Mouse (Mus musculus) adrenal gland, adult 18-20 months (tissue): ENCODE data around the gene Rnf150. TPM values are rescaled to one million over a fixed set of nuclear protein-coding genes. Genes with fewer than 3 reads are reported as not detected.
A peak's percentile ranks its signal among the peaks of the same experiment; 100 is the strongest.

Experiments used
- DNase-seq, 2 experiments: peaks; one replicate each; pipeline ENCODE4 v3.0.0; 2021 to 2022; ENCODE audit warnings: low spot score in 2 of 2
- total RNA-seq, 2 experiments: library from RNA; stranded (reverse); gene quantifications; 1 replicate in 1 of 2; 2 replicates in 1 of 2; pipeline ENCODE4 v1.2.3; 2021

Gene Rnf150
- total RNA-seq, 2 experiments from 2014 or later = 14.8 to 16.3 TPM

DNA sequence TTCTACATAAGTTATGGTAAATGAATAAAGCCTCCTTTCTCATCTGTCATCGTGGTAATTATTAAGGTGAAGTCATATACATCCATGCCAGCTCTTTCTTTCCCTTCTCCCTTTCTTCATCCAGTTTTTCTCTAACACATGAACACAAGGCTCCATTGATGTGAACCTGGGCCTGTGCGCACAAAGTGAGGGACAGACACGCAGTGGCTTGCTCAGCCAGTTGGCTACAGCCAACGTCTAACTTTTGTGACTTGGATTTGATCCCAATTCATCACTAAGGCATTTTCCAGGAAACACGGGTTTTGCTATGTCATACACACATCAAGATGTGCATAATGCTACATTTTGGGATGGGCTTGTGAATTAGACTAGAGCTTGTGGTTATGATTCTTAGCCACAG is 146.3 kb downstream of the Rnf150 start:
- no peak for DNase-seq

DNA sequence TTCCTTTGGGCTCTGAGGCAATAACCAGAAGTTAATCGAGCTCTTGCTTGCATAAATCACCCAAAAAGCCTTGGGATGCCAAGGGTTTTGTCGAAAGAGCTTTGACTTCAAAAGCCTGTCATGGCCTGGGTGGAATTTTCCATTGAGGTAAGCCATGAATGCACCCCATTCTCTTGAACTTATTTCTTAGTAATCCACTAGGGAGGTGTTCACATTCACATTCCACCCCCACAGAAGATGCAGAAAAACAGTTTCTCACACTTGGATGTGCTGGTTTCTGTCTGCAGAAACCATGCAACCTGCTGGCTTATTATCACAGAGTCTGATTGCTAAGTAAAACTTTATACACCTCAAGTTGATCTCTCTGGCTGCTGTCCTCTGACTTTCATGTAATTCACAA is 148.1 kb downstream of the Rnf150 start:
- DNase-seq = peak in 1 of 2 experiments; percentile 40

DNA sequence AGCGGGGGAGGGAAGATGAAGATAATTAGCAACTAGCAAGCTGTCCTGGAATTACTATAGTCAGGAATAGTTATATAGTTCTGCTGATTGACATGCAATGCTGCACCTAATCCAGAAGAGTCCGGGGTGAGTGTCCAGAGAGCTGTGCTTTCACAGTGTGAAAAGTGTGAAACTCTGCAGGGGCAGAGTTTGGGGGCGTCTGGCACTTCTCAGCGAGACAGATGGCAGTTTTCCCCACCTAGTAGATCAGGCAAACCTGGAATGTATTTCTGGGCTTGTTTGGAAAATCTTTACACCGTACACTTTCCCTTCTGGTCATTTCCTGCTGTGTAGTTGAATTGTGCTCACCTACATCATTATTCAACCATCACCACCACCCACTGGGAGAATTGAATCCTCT is 148.6 kb downstream of the Rnf150 start:
- no peak for DNase-seq

DNA sequence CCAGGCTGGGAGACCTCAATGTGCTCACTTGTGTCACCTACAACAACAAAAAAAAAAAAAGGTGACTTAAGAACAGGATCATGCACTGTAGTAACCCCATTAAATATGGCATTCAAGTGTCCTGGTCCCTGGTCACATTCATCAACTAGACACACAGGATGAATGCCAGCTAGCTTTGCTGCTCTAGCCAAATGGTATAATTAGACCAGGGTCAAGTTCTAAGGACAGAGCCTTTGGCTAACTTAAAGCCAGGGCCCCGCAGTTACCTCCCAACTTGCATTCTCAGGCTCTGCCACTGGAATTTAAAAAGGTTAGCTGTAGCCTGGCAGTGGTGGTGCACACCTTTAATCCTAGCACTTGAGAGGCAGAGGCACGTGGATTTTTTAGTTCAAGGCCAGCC is 165.1 kb downstream of the Rnf150 start:
- no peak for DNase-seq

DNA sequence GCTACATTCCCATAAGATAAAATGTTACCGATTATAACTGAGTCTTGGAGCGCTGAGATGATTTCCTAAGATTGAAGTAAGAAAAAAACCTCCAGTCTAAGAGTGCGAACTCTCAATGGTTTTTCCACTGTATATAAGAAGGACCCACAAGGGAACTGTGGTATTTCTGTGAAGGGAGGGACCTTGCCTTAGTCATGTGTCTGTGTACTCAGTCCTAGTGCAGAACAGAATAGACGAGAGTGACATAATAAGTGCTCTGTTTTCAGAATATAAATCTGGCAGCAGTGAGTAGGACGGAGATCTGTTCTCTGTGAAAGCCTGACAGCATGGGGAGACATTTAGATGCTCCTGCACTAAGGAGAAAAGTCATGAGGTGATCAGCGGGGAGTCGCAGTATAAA is 169.6 kb downstream of the Rnf150 start:
- no peak for DNase-seq

DNA sequence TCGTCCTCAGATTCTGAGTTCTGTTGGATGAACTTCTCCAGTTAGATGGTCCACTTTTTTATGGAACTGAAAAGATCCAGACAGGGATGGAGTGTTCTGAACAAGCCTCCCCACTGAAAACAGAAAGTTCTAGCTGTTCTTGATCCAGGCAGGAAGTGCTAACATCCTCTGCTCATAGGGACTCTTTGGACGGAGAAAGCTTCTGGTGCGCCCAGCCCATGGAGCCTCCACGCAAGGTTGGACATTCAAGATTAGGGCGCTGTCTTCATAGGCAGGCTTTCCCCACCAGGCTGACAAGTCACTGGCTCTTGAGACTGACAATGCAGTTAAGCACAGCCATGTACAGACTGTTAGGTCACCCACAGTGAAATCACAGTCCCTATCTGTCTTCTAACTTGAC is 172.0 kb downstream of the Rnf150 start:
- no peak for DNase-seq

DNA sequence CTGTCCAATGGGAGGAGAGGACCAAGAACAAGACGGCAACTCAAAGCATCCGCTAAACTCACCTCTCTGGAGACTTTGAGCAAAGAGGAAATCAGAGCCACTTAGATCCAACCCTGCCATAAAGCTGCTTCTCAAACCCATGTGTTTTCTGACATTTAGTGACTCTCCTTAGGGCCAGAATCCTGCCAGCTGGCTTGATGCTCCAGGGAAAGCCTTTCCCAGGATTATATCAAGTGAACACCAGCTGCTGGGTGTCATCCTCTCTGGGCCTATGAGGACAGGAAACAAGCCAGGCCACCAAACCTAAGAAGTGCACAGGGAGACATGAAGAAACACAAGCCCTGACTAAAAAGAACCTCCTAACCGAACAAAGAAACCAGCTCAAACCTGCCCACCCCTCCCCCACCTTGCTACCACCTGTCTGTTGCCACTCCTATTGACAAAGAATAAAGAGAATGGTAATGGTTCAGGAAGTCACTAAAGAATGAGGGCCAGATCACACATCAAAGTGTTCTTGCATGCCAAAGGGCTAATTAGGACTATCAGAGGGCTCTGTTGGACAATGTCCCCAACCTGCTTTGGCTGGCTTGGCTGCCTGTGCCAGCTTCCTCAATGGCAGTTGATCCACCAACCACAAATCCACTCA is 173.5 kb downstream of the Rnf150 start:
- no peak for DNase-seq

DNA sequence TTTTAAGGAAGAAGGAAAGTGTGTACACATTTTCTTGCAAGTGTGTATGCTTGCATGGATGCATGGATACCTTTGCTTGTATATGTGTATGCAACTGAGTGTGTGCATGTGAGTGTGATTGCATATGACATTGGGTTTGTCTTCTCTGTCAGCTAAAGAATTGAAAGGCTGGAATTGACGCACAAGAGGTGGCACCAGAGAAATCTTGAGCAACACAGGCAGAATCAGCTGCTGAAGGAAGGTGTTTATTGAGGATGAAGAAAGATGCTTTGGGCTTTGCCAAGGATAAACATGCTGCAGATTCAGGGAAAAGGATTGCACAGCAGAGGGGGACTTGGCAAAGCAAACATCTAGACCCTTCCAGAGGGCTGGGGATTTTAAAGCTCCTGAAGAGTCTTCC is 174.2 kb downstream of the Rnf150 start:
- no peak for DNase-seq

DNA sequence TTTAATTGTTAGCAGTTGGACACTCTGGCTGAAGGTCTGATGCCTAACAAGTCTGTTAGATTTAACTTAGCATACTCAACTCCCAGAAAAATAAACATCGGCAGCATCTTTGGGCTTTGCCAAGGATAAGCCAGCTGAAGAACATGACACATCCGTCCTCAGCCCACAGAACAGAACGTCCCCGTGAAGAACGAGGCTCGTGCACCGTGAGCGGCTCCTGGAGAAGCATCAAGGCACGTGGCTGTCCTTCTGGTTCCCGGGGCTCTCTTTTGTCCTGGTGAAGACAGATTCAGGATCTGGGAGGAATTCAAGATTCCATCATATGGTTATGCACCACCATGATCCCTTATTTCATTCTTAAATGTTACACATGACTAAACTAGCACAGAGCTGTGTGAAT is 175.4 kb downstream of the Rnf150 start:
- DNase-seq = no peak

DNA sequence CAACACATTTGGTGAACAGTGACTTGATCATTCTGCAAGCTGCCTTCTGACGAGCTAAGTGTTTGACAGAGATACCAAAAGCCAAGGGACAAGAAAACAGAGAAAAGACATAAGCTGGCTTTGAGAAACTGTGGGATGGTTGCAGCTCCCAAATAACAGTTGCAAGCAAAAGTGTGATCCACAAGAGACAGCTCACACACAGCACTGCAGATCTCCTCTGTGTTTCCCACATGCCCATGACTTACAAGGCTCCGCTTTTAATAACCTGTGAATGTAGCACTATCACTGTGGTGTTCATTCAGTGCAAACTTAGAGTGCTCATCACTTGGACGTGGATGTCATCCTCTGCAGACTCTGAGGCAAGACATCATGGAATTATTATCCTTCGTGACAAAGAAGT is 178.3 kb downstream of the Rnf150 start:
- no peak for DNase-seq

DNA sequence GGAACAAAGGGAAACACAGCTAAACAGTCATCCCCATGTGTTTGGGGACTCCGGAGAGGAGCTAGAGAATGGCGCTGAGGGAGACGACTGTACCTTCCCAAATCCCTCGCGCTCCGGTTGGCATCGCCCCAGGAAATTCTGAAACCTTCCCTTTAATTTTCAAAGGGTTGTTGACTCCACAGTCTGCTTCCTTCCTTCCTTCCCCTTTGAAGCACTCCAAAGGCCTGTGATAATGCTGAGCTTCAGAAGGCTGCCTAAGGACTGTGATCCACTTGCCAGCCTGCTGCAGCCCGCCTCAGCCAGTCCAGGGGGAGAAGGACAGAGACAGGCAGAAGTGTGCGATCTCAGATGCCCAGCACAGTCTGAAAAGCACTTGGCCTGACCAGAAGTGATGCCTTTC is 183.8 kb downstream of the Rnf150 start:
- DNase-seq = no peak

DNA sequence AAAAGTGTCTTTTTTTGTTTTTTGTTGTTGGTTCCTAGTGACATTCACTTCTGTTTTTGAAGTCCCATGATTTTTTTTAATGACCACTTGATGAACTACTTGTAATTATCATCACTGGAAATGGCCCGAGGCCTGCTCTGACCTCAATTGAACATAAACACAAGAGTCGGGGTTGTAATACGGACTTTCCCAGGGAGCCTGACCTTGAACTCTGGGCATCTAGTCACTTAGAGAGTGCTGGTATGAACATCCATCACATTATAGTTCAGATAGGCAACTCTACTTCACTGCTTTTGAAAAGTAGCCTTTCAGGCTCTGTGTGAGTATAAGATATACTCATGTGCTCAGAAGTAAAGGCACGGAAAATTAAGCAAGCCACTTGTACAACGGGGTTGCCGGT is 185.4 kb downstream of the Rnf150 start:
- no peak for DNase-seq

DNA sequence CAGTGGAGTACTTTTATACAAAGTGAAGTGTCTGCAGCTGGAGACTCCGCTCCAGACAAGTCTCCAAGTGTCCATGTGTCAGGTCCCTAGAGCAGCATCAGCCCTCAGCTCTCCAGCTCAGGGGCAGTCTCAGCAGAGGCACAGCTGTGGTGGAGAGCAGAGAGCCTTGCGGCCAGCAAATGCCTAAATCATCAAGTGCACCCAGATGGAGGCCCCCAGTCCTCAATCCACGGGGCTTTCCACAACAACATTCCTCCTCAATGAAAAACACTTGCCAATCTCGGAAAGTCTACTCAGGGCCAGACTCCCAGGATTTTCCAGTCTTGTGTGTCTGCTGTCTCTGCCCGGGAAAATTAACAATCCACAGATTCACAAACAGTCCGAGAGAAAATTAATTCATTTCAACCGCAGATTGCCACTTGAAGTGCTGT is 186.0 kb downstream of the Rnf150 start:
- DNase-seq = no peak

DNA sequence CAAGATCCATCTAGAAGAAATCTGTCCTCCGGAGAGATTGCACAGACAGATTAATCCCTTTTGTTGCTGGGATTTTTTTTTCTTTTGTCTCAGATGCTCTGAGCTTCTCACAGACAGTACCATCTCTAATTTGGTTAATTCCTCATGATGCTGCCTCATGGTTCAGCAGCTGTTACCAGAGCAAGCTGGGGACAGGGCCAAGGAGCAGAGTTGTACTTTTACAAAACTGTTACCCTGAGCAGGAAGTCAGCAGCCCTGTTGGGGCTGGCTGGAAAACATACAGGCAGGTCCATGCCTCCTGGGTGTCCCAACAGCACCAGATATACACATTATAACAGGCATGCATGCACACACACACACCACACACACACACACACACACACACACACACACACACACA is 186.5 kb downstream of the Rnf150 start:
- no peak for DNase-seq

DNA sequence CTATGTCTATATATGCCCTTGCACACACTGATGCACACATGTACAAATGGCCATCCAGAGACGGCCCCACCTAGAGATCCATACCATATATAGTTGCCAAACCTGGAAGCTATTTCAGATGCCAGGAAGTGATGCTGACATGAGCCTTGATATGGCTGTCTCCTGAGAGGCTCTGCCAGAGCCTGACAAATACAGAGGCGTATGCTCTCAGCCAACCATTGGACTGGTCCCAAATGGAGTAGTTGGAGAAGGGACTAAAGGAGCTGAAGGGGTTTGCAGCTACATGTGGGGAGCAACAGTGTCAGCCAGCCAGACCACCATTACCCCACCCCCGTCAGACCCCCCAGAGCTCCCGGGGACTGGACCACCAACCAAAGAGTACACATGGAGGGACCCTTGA is 189.7 kb downstream of the Rnf150 start:
- no peak for DNase-seq

DNA sequence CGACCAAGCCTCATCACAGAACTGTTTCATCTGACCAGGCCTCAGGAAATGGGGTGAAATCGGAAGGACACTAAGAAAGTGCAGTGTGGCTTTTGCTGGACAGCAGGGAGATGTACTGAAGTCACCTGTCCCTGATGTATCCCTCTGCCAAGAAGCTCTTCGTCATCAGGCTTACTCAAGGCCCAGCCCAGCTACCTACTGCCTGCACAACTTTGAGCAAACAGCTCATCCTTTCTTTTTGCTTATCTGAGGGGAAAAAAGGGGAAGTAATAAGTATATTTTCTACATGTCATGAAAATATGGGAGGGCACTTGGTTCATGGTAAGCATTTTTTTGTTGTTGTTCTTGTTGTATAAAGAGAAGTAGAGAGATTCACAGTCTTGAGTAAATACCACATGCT is 191.6 kb downstream of the Rnf150 start:
- DNase-seq = no peak

DNA sequence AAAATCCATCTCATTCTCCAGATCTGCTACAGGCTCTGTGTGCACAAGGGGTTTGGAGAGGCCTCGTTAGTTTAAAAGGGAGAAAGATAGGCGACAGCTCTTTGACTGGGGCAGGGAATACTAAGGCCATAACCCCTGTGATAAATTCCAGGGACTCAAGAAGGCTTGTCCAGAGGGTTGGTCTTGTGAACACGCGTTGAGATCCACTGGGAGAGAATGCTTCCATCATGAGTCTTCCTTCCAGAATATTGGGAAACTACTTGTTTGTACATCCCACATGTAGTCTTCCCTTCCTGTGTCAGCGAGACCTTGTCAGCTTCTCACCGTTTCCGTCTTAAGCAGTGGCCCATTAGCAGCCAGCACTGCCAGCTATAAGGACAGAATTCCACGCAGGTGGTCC is 195.8 kb downstream of the Rnf150 start:
- DNase-seq = no peak

DNA sequence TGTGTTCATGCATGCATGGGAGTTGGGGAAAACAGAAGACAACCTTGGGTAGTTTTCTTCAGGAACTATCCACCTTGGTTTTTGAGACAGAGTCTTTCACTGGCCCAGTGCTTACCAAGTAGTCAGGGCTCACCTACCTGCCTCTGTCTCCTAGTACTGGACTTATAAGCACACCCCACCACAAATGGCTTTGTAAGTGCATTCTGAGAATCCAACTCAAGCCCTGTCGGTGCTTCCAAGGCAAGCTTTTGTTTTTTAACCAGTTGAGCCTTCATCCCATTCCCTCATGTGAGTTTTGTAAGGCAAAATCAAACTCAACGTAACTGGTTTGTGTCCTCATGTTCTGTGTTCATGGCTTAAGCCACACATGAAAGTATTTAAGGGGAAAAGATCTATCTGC is 196.9 kb downstream of the Rnf150 start:
- no peak for DNase-seq

DNA sequence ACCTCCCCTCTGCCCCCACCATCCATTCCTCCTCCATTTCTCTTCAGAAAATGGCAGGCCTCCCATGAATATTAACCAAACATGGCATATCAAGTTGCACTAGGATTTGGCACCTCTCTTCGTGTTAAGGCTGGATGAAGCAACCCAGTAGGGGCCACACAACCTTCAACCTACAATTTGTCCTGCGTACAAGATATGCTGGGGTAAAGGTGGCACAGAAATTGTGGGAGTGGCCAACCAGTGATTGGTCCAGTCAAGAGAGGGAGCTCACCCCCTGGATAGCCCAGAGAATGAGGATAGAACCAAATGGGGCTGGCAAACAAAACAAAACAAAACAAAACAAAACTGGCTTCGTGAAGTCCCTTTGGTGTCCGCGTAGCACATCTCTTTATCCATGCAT is 198.1 kb downstream of the Rnf150 start:
- DNase-seq = no peak

DNA sequence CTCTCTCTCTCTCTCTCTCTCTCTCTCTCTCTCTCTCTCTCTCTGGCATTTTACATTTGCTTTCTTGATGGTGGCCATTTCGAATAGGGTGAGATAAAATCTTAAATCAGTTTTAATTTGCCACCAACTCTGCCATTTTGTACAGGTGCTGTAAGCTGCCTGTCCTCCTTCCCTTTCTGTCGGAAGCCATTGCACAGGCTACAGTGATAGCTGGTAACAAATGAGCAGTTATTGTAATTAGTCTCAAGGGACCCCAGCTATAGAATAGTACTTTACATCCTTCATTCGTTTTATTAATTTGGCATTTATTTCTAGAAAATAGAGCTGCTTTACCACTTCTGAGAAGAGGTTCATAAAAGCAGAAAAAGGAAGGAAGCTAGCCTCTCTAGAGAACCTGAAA is 198.7 kb downstream of the Rnf150 start:
- no peak for DNase-seq

DNA sequence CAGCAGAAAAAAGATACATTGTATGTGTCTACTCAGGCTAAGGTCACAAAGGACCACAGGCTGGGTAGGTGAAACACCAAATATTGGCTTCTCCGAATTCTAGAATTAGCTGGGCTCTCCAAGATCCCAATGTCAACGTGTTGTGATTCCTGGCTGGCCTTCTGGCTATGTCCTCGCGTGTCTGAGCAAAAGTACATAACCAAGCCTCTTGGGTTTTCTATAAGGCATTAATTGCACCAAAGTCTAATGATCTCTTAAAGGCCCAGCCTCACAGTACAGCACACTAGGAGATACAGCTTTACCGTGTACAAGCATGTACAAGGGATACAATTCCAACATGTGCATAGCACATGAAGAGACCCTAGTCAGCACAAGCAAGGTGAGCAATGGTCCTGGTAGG is 199.1 kb downstream of the Rnf150 start:
- no peak for DNase-seq

DNA sequence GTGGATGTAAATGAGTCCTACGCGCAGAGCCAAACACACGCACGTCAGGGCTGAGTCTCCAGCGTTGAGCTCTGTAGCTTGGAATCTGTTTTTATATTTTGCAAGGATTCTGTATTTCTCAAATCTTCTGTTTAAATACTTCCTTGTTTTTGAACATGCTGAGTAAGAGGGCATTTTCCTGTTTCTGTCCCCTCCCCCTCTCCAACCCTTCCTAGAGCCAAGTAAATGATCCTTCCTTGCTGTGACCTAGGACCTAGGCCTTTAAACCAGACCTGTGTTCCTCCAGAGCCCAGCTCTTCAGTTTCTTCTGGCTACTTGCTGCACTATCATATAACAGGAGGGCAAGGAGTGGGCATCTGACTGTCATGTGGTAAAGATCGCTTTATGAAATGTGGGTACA is 200.9 kb downstream of the Rnf150 start:
- no peak for DNase-seq

DNA sequence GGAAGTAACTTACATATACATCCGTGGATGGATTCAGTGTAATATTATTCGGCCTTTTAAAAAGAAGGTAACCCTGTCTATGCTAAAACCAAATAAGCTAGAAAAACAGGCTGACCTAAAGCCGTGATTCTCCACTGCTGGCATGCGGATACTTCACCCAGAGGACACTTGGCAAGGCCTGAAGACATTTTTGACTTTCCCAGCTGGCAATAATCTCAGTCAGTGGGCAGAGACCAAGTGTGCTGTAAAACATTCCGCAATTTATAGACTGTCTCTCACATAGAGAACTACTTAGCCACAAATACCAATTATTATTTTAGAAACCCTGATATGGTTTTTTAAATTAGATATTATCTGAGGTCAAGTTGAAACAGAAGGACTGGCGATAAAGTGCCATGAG is 202.9 kb downstream of the Rnf150 start:
- DNase-seq = no peak

DNA sequence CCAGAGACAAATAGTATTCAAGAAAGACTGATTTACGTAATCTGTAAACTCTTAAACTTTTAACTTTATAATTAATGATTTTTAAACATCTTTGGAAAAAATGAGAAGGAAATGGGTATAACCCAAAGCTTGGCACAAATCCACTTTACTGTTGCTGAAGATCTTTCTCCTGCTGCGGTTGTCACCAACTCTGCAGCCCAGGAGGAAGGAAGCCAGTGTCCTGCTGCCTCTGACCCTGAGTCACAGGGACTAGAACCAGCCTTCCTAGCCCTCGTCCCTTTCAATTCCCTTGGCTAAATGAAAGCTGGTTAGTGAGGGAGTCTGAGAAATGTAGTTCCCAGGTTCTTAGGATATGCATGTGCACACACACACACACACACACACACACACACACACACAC is 203.7 kb downstream of the Rnf150 start:
- DNase-seq = no peak
